Mouse (Mus musculus): ENCODE data around the gene Prrt2. TPM values are rescaled to one million over a fixed set of nuclear protein-coding genes. Genes with fewer than 3 reads are reported as not detected.

The Prrt2 gene
- polyA plus RNA-seq, 1 experiment from 2014 or later, result 3.2 TPM

DNA sequence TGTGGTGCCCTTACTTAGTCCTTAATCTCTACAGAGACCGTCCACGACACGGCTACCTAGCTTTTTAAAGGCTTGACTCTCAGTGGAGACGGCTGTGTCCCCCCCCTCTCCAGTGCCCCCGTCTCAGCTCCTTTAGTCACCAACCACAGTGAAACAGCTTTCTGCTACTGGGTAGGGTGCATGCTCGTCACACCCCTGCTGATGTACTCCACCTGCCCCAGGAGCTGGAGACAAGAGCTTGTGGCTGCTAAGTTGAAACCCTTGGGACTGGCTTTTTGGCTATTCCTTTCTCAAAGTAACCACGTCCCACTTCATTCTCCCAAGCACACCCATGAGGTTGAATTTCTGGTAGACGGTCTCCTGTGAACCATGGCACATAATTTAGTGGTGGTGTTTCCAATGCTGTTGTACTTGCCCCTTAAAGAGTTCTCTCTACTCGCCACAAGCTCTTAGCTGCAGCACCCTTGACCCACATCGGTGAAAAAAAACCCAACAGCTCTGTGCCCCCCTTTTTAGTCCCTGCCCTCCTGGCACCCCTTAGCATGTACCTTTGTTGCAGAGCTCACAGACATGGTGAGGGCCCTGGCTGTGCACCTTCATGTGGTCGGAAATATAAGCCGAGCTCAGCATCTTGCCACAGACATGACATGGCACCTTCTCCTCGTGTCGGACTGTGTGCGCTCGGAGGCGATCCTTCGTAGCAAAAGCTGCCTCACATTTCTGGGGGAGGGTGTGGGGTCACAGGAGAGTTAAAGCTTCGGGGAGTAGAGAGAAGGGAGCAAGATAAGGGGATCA lies 3.1 kb upstream of the Prrt2 start:
- H3K4me1 ChIP-seq (ENCODE audit: control insufficient read depth in 2 of 2, insufficient read depth in 2 of 2, low read length in 2 of 2), result peaks cover 31 to 57% of the 10 kb centered on the region in 2 experiments
- WGBS, result 25% methylated on average over 19 of the region's 19 CpGs
- no peaks in the 10 kb centered on the region for H3K9me3 ChIP-seq (ENCODE audit: control insufficient read depth, low read length)
- H3K9ac ChIP-seq (ENCODE audit: low read length), result peak overlapping the region; percentile 99
- no peaks in the 10 kb centered on the region for H3K27me3 ChIP-seq (ENCODE audit: control insufficient read depth, insufficient read depth, low read length)
- peak overlapping the region; percentile 96 for H3K4me2 ChIP-seq (ENCODE audit: low read length)
- peak overlapping the region in 1 of 2 experiments; percentile 100; a peak in 2 of 4 replicates for H3K27ac ChIP-seq (replicated peaks in 1 of 2; ENCODE audit: control insufficient read depth in 1 of 2, insufficient read depth in 1 of 2, low read depth in 2 of 2, low read length in 2 of 2)
- peak overlapping the region; percentile 88 to 98 for H3K4me3 ChIP-seq (ENCODE audit: control insufficient read depth in 1 of 2, insufficient read depth in 1 of 2, low read depth in 1 of 2, low read length in 2 of 2)
- ATAC-seq (ENCODE audit: insufficient number of reproducible peaks, insufficient read depth, low FRiP score, low read depth), result no peak
- H3K36me3 ChIP-seq (ENCODE audit: control insufficient read depth, insufficient read depth, low read length), result peaks cover 46% of the 10 kb centered on the region

DNA sequence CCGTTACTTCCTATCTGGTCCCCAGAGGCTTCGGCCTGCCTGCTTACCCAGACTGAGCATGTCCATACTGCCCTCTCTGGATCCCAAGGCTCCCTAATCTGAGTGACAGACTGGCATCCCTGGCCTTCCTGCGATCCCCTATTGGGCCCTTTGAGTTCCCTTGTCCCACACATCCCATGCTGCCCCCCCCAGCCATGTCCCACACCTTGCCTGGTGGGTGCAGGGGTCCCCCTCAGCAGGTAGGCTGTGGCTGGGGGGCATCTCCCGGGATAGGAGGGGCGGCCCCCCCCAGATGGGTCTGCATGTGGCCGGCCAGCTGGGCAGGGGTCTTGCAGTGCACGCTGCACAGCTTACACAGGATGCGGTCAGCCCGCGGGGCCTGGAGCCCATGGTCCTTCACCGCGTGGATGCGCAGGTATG lies 2.3 kb upstream of the Prrt2 start:
- 77% methylated on average over 13 of the region's 13 CpGs for WGBS

DNA sequence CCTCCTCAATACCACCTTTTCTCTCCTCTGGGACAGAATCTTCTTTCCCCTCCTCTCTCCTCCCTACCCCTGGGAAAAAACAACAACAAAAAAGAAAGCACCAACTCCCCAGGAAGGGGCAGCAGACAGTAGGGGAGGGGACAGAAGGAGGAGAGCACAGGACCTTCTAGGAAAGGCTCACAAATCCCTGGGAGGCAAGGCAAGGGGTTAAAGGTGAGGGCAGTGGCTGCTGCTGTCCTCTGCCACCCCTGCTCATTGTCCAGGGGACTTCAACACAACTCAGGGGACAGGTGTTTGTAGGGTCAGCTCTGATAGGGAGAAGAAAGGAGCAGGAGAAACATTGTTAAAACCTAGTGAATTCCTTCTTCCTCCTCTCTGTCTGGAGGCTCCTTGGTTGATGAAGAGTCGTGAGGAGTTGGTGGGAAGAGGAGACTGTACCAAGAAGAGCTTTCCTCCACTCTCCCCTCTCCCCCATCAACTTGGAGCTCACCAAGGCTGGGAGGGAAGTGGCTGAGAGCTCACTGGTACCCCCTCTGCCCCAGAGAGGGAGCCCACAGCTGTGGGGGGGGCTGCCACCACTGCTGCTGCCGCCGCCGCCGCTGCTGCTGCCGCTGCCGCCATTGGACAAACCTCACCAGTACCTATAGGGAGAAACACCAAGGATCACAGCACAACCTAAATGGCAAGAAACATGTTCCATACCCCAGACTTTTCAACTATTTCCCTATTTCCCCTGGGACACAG lies 1.7 kb upstream of the Prrt2 start:
- Histone ChIP-seq H3K4me3 (ENCODE audit: control insufficient read depth in 1 of 2, insufficient read depth in 1 of 2, low read depth in 1 of 2, low read length in 2 of 2) (no peak overlapping the region), H3K27me3 (ENCODE audit: control insufficient read depth, insufficient read depth, low read length) (no peaks in the 10 kb centered on the region), H3K36me3 (ENCODE audit: control insufficient read depth, insufficient read depth, low read length) (peaks cover 33% of the 10 kb centered on the region), H3K27ac (replicated peaks in 1 of 2; ENCODE audit: control insufficient read depth in 1 of 2, insufficient read depth in 1 of 2, low read depth in 2 of 2, low read length in 2 of 2) (no peak overlapping the region), H3K4me2 (ENCODE audit: low read length) (0 out of 2 replicates have a peak overlapping the region, but pooled peaks have one; percentile 96), H3K4me1 (ENCODE audit: control insufficient read depth in 2 of 2, insufficient read depth in 2 of 2, low read length in 2 of 2) (peaks cover 26 to 56% of the 10 kb centered on the region in 2 experiments), H3K9ac (ENCODE audit: low read length) (peak overlapping the region; percentile 99; the same call in 1 of the 2 replicates), H3K9me3 (ENCODE audit: control insufficient read depth, low read length) (no peaks in the 10 kb centered on the region)
- 87% methylated on average over 7 of the region's 7 CpGs for WGBS
- no peak for ATAC-seq (ENCODE audit: insufficient number of reproducible peaks, insufficient read depth, low FRiP score, low read depth)

More for the DNA sequence above, 2.3 kb upstream of the Prrt2 start:
- peak overlapping the region; percentile 99 for H3K9ac ChIP-seq (ENCODE audit: low read length)
- no peak for ATAC-seq (ENCODE audit: insufficient number of reproducible peaks, insufficient read depth, low FRiP score, low read depth)
- H3K4me3 ChIP-seq (ENCODE audit: control insufficient read depth in 1 of 2, insufficient read depth in 1 of 2, low read depth in 1 of 2, low read length in 2 of 2), result peak overlapping the region in 1 of 2 experiments; percentile 98; a peak in 1 of 4 replicates
- H3K4me1 ChIP-seq (ENCODE audit: control insufficient read depth in 2 of 2, insufficient read depth in 2 of 2, low read length in 2 of 2), result peaks cover 31 to 57% of the 10 kb centered on the region in 2 experiments
- peaks cover 38% of the 10 kb centered on the region for H3K36me3 ChIP-seq (ENCODE audit: control insufficient read depth, insufficient read depth, low read length)
- peak overlapping the region; percentile 96 for H3K4me2 ChIP-seq (ENCODE audit: low read length)
- H3K9me3 ChIP-seq (ENCODE audit: control insufficient read depth, low read length), result no peaks in the 10 kb centered on the region
- no peak overlapping the region for H3K27ac ChIP-seq (replicated peaks in 1 of 2; ENCODE audit: control insufficient read depth in 1 of 2, insufficient read depth in 1 of 2, low read depth in 2 of 2, low read length in 2 of 2)
- no peaks in the 10 kb centered on the region for H3K27me3 ChIP-seq (ENCODE audit: control insufficient read depth, insufficient read depth, low read length)

DNA sequence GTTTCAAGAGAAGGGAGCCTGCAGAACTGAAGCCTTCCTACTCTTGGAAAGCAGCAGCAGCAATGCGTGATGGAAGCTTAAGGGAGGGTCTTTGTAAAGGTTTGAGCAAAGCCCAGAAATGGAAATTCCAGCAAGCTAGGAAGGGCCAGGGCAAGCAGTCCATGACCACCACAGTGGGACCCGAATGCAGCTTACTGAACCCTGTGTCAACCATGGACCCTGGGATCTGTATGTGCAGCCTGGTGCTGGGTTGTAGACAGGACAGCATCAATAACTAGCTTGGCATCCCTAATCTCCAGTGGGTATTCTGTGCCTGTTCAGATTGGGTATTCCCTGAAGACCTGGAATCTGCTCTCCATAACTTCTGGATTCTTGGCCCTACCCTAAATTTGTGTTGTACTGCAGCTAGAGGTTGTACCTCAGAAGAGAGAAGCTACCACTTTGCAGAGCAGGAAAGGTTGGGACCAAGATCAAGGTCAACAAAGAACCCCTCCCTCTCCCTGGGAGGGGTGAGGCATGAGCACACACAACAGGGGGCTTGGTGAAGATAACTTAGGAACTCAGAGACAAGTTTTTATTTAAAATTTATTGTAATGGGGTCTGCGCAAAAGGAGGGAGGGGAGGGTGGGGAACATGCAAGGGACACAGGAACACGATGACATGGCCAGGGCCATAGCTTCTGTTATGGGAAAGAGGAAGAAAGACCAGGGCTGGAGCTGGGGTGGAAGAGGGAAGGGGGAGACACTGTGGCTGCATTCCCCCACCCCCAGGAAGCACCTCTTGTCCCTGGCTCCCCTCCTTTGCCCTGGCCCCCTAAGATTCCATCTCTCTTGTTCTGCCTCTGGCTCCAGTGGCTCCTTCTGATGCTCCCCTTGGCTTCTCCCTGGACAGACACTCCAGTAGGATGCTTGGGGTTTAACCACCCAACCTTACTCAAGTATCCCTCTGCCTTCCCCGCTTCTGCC lies 834 bp upstream of the Prrt2 start:
- Histone ChIP-seq H3K27ac (replicated peaks in 1 of 2; ENCODE audit: control insufficient read depth in 1 of 2, insufficient read depth in 1 of 2, low read depth in 2 of 2, low read length in 2 of 2) (peak overlapping the region; percentile 28 to 48; a peak in 2 of 4 replicates), H3K36me3 (ENCODE audit: control insufficient read depth, insufficient read depth, low read length) (peaks cover 31% of the 10 kb centered on the region), H3K9me3 (ENCODE audit: control insufficient read depth, low read length) (no peaks in the 10 kb centered on the region), H3K4me1 (ENCODE audit: control insufficient read depth in 2 of 2, insufficient read depth in 2 of 2, low read length in 2 of 2) (peaks cover 25 to 57% of the 10 kb centered on the region in 2 experiments), H3K4me2 (ENCODE audit: low read length) (peak overlapping the region; percentile 85), H3K4me3 (ENCODE audit: control insufficient read depth in 1 of 2, insufficient read depth in 1 of 2, low read depth in 1 of 2, low read length in 2 of 2) (peak overlapping the region; percentile 49 to 63), H3K27me3 (ENCODE audit: control insufficient read depth, insufficient read depth, low read length) (no peaks in the 10 kb centered on the region), H3K9ac (ENCODE audit: low read length) (peak overlapping the region; percentile 72)
- ATAC-seq (ENCODE audit: insufficient number of reproducible peaks, insufficient read depth, low FRiP score, low read depth), result no peak
- 42% methylated on average over 5 of the region's 5 CpGs for WGBS

DNA sequence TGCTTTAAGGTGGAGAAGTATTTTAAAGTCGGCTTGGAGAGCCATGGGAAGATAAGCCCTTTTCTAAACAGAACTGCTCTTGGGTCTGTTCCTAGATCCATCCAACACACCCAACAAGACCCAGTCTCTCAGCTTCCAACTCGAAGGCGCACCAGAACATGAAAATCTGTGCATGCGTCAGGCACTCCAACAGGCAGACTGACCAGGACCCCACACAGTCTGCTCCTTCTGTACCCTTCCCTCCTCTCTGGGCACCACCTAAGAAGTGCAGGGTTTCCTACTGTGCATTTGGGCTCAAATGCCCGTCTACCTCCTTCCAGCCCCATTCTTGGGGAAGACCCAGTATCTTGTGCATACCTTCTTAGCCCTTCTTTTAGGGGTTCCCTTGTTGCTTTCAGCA lies 520 bp downstream of the Prrt2 start:
- peak overlapping the region; percentile 85 for H3K4me2 ChIP-seq (ENCODE audit: low read length)
- 0 out of 4 replicates have a peak overlapping the region, but pooled peaks of 1 of the 2 experiments have one; percentile 48 for H3K27ac ChIP-seq (replicated peaks in 1 of 2; ENCODE audit: control insufficient read depth in 1 of 2, insufficient read depth in 1 of 2, low read depth in 2 of 2, low read length in 2 of 2)
- H3K9me3 ChIP-seq (ENCODE audit: control insufficient read depth, low read length), result no peaks in the 10 kb centered on the region
- H3K27me3 ChIP-seq (ENCODE audit: control insufficient read depth, insufficient read depth, low read length), result no peaks in the 10 kb centered on the region
- ATAC-seq (ENCODE audit: insufficient number of reproducible peaks, insufficient read depth, low FRiP score, low read depth), result no peak
- H3K36me3 ChIP-seq (ENCODE audit: control insufficient read depth, insufficient read depth, low read length), result peaks cover 36% of the 10 kb centered on the region
- H3K4me1 ChIP-seq (ENCODE audit: control insufficient read depth in 2 of 2, insufficient read depth in 2 of 2, low read length in 2 of 2), result peaks cover 30 to 62% of the 10 kb centered on the region in 2 experiments
- peak overlapping the region; percentile 49 to 63 for H3K4me3 ChIP-seq (ENCODE audit: control insufficient read depth in 1 of 2, insufficient read depth in 1 of 2, low read depth in 1 of 2, low read length in 2 of 2)
- peak overlapping the region; percentile 72 for H3K9ac ChIP-seq (ENCODE audit: low read length)
- 42% methylated on average over 5 of the region's 5 CpGs for WGBS

DNA sequence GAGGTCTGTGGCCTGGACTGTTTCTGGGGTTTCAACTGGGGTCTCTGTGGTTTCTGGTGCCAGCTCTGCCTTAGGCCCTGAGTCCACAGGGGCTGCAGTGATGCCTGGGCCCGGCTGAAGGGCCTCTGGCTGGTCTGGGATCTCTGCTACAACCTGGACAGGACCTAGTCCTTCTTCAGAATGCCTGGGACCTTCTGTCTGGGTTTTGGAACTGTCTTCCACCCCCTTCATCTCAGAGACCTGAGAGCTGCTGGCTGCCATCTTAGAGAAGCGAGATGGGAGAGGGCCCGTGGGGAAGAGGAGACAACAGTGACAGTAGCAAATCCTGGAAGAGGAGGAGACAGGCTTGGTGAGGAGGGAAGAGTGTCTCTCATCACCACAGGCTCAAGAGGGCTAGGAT lies 980 bp downstream of the Prrt2 start:
- peak overlapping the region in 1 of 2 experiments; percentile 49; a peak in 1 of 4 replicates for H3K4me3 ChIP-seq (ENCODE audit: control insufficient read depth in 1 of 2, insufficient read depth in 1 of 2, low read depth in 1 of 2, low read length in 2 of 2)
- no peak overlapping the region for H3K27ac ChIP-seq (replicated peaks in 1 of 2; ENCODE audit: control insufficient read depth in 1 of 2, insufficient read depth in 1 of 2, low read depth in 2 of 2, low read length in 2 of 2)
- 67% methylated on average over 3 of the region's 3 CpGs for WGBS
- H3K36me3 ChIP-seq (ENCODE audit: control insufficient read depth, insufficient read depth, low read length), result peaks cover 40% of the 10 kb centered on the region
- H3K4me2 ChIP-seq (ENCODE audit: low read length), result peak overlapping the region; percentile 85
- no peaks in the 10 kb centered on the region for H3K27me3 ChIP-seq (ENCODE audit: control insufficient read depth, insufficient read depth, low read length)
- H3K9ac ChIP-seq (ENCODE audit: low read length), result peak overlapping the region; percentile 72
- H3K4me1 ChIP-seq (ENCODE audit: control insufficient read depth in 2 of 2, insufficient read depth in 2 of 2, low read length in 2 of 2), result peaks cover 34 to 67% of the 10 kb centered on the region in 2 experiments
- no peak for ATAC-seq (ENCODE audit: insufficient number of reproducible peaks, insufficient read depth, low FRiP score, low read depth)
- H3K9me3 ChIP-seq (ENCODE audit: control insufficient read depth, low read length), result no peaks in the 10 kb centered on the region
